Mouse (Mus musculus) heart, adult 10 weeks (tissue): ENCODE results near the gene Cabp4. TPM values are rescaled to one million over a fixed set of nuclear protein-coding genes. Genes with fewer than 3 reads are reported as not detected.

ENCODE experiments used
- polyA plus RNA-seq: library from polyadenylated mRNA; stranded (reverse); fragments of 350-450 nt; fragmentation: Illumina TruSeq; extraction: RNeasy Lipid Tissue Mini Kit (QIAGEN cat#74804); gene quantifications from one replicate; pipeline ENCODE4 v1.2.3, GENCODE M21; 2014; ENCODE audit warnings: low read depth, low replicate concordance

Cabp4 gene
- polyA plus RNA-seq: not detected

DNA sequence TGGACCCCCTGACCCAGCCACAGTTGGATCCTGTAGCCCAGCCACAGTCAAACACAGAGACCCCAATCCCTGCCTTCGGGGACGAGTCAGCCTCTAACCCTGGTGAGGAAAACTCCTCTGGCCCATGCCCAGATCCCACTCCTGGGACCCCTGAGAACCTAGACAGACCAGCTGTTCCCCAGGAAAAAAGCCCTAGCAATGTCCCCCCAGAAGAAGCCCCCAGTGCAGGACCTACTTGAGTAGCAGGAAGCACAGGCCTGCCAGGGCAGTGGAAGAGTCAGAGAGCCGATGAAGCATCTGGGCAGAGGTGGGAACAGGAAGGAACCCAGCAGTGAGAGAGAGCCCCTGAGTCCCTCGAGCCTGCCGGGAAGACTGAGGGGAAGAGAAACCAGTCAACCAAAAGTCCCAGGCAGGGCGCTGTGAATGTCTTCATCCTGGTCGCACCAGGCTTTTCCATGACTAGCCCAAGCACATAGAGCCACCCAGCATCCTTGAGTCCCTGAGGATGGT is at the start of gene Cabp4:
Cabp4 (minus strand) TSS at position 275 of the 510 bp plus-strand sequence.

DNA sequence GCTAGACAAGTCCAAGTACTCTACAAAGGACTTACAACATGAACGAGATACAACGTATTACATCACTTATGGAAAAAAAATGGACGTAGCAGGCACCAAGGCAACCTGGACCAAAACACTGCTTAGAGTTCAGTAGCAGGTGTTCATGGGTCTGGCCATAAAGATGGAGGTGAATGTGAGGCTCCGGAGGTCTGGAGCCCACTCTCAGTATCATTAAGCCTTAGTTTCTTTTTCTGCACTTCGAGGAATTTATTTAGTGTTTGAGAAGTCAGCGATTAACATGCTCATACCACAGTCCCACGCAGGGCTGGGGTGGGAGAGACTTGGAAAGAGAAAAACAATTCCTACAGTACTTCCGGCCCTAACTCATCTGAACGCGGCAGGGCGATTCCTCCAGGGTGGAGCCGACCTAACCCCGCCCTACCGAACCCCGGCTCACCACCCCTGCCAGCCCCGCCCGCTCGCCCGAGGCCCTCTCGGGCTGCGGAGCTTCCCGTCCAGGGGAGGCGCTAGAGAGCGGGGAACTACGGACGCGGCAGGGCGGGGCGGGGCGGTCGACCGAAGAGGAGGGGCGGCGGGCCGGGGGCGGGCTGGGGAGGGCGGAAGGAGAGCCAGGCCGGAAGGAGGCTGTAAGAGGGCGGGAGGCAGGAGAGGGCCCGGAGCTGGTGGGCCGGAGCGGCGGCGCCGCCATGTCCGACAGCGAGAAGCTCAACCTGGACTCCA is 47.9 kb upstream of the Cabp4 start, which contains the start of gene Ppp1ca:
Ppp1ca (plus strand) TSS at position 538 of the 723 bp plus-strand sequence.

DNA sequence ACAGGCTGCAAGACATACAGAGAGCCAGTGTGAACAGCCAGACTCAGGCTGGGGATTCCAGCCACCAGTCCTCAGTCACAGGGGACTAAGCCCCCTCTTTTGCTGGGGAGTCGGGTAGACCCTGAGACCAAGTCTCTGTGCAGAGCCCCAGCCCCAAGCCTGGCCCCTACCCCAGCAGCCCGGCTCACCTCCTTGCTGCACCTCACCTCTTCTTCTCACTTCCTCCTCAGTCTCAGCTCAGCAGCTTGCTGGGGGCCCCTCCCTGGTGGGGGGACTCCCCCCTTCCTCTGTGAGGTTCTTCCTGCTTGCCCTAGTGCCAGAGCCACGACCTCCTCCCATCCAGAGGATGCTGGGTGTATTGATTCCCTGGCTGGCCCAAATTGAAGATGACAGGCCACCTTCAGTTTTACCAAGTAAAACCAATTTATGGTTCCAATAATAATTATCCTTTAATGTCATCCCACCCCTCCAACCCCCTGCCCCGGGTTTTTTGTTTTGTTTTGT is 47.0 kb upstream of the Cabp4 start, which contains the start of gene Tbc1d10c:
Tbc1d10c (minus strand) TSS at position 454 of the 504 bp plus-strand sequence.

DNA sequence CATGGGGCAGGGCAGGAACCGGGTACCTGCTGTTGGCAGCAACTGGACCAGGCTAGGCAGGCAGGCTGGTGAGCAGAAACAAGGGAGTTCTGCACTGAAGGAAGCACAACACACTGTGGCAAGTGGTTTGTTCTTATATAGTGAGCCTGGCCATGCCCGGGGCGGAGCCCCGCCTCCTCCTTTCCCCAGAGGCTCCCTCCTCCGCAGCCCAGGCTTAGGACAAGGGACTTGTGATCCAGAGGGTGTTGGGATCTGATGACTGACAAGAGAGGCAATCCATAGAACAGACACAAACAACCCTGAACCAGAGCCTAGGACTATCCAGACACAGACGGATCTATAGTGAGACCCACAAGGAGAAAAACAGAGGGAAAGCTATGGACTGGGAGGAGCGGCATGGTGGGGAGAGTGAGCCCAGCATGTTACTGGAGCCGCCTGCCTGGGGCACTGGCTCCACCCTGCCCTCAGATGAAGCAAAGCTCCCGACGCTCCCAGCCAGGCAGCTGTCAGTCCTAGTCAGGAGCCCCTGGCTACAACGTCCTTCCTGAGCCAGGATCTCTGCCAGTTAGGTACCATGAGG is 31.6 kb upstream of the Cabp4 start, which contains the start of gene Carns1:
Carns1 (minus strand) TSS at position 112 of the 580 bp plus-strand sequence.

DNA sequence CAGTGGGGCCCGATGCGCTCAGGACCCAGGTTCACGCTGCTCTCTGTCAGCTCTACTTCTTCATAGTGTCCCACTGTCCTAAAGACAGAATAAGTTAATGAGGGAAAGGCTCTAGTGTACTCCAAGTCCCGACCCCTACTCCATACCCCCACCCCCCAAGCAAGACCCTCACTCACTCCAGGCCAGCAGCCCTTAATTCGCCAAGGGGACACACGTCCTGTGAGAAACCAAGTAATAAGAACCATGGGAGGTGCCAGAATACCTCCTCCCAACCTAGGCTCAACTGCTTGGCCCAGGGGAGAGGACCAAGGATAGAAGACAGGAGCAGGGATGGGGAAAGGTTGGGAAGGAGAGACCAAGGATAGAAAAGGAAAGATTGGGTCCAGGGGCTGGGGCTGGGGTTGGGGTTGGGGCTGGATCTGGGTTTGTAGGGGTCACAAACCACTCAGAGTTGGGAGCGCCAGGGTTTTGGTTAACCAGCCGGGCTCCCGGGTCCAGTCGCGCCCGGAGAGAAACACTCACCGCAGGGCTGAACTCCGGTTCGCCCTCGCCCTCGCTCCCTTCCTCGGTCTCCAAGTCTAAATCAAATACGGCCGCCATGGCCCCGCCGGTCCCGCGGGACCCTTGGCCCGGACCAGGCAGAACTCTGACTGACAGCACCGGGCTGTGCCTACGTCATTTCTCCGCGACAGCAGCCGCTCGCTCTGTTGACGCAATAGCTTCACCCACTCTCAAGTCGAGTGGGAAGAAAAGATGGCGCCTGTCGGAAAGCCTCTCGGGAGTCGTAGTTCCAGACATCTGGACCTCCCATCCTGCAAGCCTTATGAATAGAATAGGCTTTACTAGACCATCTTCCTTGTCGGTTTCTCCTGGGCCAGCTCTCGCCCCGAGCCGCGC is 19.1 kb upstream of the Cabp4 start, which contains the start of gene Rps6kb2:
Rps6kb2 (minus strand) TSS at position 709 of the 897 bp plus-strand sequence.

DNA sequence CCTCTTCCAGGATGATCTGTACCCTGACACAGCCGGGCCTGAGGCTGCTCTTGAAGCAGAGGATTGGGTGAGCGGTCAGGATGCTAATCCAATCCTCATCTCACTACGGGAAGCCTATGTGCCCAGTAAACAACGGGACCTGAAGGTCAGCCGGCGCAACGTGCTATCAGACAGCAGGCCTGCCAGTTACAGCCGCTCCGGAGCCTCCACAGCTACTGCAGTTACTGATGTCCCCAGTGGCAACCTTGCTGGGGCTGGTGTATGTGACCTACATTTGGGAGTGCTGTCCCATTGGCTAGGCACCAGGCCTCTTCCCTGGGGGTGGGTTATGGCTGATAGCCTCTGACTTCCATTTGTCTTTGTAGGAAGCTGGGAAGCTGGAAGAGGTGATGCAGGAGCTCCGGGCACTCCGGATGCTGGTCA is 9.4 kb upstream of the Cabp4 start, which contains the start of gene Ptprcap:
Ptprcap (plus strand) TSS at position 373 of the 423 bp plus-strand sequence.

DNA sequence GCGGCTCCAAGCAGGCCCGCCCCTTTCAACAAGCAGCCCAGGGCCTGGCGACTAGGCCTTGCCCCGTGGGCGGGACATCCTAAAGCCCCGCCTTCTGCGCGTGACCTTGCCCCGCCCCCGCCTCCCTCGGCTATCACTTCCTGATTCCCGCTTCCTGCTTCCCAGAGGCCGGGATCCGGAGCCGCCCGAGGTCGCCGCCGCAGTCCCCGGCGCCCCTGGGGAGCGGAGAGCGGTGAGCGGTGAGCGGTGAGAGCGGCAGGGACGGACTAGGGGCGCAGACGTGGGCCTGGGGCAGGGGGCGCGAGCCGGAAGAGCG is 4.6 kb upstream of the Cabp4 start, which contains the start of gene Coro1b:
Coro1b (plus strand) TSS at position 129 of the 316 bp plus-strand sequence.

DNA sequence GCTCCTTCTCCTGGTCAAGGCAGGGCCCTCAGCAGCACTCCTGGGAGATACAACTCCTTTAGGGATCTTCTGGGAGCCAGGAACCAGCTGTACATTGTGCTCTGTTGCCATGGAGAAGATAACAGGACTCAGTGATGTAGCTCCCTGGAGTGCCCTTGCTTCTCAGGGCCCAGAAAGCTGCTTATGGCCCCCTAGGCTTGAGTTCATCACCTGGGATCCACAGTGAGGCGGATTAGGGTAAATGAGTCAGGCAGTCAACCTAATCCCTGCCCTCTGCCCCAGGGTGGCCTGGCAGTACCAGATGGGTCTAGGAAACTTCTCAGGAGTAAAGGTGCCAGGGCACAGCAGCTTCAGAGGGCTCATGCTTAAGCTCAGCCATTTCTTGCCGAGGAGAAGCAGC is 4.4 kb downstream of the Cabp4 start, which contains the start of gene Gpr152:
Gpr152 (plus strand) TSS at position 342 of the 400 bp plus-strand sequence.

DNA sequence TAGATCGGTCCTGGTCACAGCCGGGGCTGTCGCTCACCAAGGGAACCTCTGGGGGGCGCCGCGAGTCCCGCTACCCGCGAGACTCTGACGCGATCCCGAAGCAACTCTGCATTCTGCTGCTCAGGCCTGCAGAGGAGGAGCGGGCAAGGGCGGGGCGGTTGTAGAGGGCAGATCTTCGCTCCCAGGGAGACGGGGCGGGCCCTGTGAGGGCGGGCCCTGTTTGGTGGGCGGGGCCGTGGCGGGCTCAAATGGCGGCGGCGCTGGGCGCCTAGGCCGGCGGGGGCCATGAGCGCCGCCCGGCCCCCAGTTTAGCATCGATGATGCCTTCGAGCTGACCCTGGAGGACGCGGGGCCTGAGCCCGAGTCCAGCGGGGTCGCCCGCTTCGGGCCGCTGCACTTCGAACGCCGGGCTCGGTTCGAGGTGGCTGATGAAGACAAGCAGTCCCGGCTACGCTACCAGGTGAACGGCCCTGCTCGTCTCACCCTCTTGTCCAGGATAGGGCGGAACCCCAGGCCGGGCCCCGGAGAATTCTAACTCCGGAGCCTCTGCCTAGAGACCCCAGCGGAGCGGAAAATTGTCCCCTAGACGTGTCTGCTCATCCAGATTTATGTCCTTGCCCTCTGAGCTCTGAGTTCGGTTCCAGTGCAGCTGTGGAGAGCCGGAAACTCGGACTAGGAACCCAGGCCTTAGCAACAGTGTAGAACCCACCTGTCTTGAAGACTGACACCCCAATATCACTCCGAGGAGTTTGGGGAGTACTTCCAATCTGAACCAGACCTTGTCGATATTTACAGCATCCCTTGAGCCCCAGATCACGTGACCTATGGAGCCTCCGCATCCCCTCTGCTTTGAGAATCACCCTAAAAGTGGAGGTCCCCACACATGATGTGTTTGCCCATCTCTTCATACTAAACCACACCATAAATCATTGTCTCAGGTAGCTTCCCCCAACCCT is 17.8 kb downstream of the Cabp4 start, which contains the start of gene Aip:
Aip (minus strand) TSS at position 118 of the 956 bp plus-strand sequence.

DNA sequence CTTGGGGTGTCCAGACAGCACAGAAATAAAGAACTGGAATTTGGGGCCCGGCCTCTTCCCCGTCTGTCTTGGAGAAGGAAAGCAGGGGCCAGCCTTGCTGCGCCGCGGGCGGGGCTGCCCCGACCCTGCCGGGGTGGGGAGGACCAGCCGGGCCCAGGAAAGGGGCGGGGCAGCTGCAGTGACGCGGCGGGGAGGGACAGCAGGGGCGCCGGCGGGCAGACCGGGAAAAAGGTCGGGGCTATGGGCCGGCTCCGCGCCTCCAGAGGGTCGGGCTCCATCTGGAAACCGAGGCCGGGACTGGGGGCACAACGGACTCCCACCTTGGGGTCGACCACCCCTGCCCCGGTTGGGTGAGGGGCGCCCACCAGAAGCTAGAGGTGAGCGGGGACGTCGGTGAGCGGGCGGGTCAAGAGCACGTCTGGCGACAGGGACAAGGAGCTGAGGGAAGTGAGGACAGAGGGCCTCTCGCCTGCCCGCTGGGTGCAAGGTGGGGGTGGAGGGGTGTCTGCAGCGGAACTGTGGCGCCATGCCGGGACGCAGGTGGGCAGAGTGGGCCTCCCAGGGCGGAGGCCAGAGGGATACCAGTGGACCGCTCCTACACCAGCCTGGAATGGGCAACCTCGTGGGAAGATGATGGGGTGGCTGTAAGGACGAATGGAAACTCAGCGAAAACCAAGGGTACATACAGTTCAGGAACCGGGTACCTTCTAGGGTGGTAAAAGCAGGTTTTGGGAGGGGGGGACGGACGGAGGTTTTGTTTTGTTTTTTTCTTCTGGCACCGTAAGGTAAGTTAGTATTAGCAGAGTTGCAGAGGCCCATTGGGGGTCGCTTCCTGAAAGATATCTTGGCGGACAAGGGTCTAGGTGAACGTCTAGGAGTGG is 43.8 kb downstream of the Cabp4 start, which contains the start of gene Pitpnm1:
Pitpnm1 (plus strand) TSS at position 162 of the 881 bp plus-strand sequence.

DNA sequence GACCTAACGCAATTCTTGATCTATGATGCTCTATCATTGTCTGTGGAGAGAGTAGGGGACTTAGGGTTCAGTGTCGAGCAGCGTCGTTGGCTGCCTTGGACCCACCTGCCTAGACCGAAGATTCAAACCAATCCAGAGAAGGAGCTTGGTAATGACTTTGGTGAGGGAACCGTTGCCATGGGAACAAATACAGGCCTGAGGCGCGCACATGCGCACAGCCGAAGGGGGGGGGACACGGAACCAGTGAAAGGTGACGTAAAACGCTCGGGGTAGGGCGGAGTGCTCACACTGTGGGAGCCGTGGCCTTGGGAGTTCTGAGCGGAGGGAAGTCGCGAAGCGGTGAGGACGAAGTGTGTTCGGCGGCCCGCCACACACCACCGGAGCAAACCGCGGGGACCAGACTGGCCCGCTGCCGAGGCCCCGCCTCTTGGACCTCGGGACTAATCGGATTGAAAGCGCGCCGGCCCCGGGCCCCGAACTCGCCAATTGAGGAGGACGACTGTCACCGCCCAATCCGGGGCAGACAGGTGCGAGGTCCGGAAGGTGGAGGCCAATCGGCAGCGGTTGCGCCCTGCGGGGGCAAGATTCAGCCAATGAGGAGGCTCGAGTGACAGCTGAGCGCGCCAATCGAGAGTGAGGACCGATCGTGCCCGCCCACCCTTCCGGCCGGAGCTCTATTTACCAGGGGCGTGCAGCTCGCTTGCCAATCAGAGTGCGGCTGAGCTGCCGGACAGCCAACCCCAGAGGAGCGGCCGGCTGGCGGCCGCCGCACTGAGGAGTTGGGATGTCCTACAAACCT is 47.0 kb downstream of the Cabp4 start, which contains the start of gene Cdk2ap2:
Cdk2ap2 (plus strand) TSS at position 541 of the 799 bp plus-strand sequence.

Other genes with a start within 250 kb of the Cabp4 start
- 21.1 TPM for gene Tcirg1, start 236.9 kb downstream of the Cabp4 start, polyA plus RNA-seq
- gene Ndufs8, start 231.3 kb downstream of the Cabp4 start, polyA plus RNA-seq: 561 TPM
- 2.2 TPM for gene Aldh3b1, start 214.2 kb downstream of the Cabp4 start, polyA plus RNA-seq
- gene Unc93b1, start 208.8 kb downstream of the Cabp4 start, polyA plus RNA-seq: 19.0 TPM
- 2.3 TPM for gene Aldh3b3, start 185.4 kb downstream of the Cabp4 start, polyA plus RNA-seq
- 0.37 TPM for gene Aldh3b2, start 171.7 kb downstream of the Cabp4 start, polyA plus RNA-seq
- 51.1 TPM for gene Acy3, start 157.5 kb downstream of the Cabp4 start, polyA plus RNA-seq
- gene Tbx10, start 151.3 kb downstream of the Cabp4 start, polyA plus RNA-seq: not detected
- gene Nudt8, start 143.5 kb downstream of the Cabp4 start, polyA plus RNA-seq: 167 TPM
- gene Gm49405, start 143.4 kb downstream of the Cabp4 start, polyA plus RNA-seq: 9.5 TPM
- gene Doc2g, start 140.7 kb downstream of the Cabp4 start, polyA plus RNA-seq: 265 TPM
- 979 TPM for gene Ndufv1, start 131.2 kb downstream of the Cabp4 start, polyA plus RNA-seq
- gene Gstp1, start 106.0 kb downstream of the Cabp4 start, polyA plus RNA-seq: 343 TPM
- gene Gstp2, start 98.0 kb downstream of the Cabp4 start, polyA plus RNA-seq: 33.1 TPM
- not detected for gene Gstp3, start 84.5 kb downstream of the Cabp4 start, polyA plus RNA-seq
- gene Cabp2, start 62.5 kb downstream of the Cabp4 start, polyA plus RNA-seq: not detected
- 40.5 TPM for gene Cdk2ap2, start 46.9 kb downstream of the Cabp4 start, polyA plus RNA-seq
- gene Pitpnm1, start 44.0 kb downstream of the Cabp4 start, polyA plus RNA-seq: 21.9 TPM
- gene Aip, start 18.2 kb downstream of the Cabp4 start, polyA plus RNA-seq: 71.4 TPM
- not detected for gene Gpr152, start 4.2 kb downstream of the Cabp4 start, polyA plus RNA-seq
- gene Coro1b, start 4.6 kb upstream of the Cabp4 start, polyA plus RNA-seq: 54.9 TPM
- gene Ptprcap, start 9.6 kb upstream of the Cabp4 start, polyA plus RNA-seq: 1.1 TPM
- 26.9 TPM for gene Rps6kb2, start 19.3 kb upstream of the Cabp4 start, polyA plus RNA-seq
- gene Carns1, start 31.4 kb upstream of the Cabp4 start, polyA plus RNA-seq: 49.6 TPM
- 22.6 TPM for gene Tbc1d10c, start 47.3 kb upstream of the Cabp4 start, polyA plus RNA-seq
- 318 TPM for gene Ppp1ca, start 48.0 kb upstream of the Cabp4 start, polyA plus RNA-seq
- 6.4 TPM for gene Rad9a, start 57.6 kb upstream of the Cabp4 start, polyA plus RNA-seq
- gene Clcf1, start 70.2 kb upstream of the Cabp4 start, polyA plus RNA-seq: 3.0 TPM
- gene AC109138.7, start 70.3 kb upstream of the Cabp4 start, polyA plus RNA-seq: not detected
- gene Pold4, start 87.9 kb upstream of the Cabp4 start, polyA plus RNA-seq: 21.7 TPM
- gene Ssh3, start 125.1 kb upstream of the Cabp4 start, polyA plus RNA-seq: 11.7 TPM
- 0.97 TPM for gene Ankrd13d, start 139.1 kb upstream of the Cabp4 start, polyA plus RNA-seq
- gene Grk2, start 162.2 kb upstream of the Cabp4 start, polyA plus RNA-seq: 50.7 TPM